Comparison of ENCODE assay signal across 7 mouse cellular contexts in genomic region chr11:69936156-69936555, GRCm38 (mm10). TPM values are rescaled to one million over a fixed set of nuclear protein-coding genes. Genes with fewer than 3 reads are reported as not detected.
A peak's percentile ranks its signal among the peaks of the same experiment; 100 is the strongest.
DNase-seq lines count a peak whose midpoint lies in the region; ATAC-seq and TF ChIP-seq lines count a peak whose summit lies in the region.

No protein-coding gene starts in this region.

- TF ChIP-seq POLR2A in lung, adult 2 months (IDR thresholded peaks at IDR 0.05; ENCODE audit: borderline replicate concordance, extremely low read depth, low read depth, low read length): no peak

- peak; percentile 39 for DNase-seq in lung, embryonic 14.5 days
- DNase-seq in lung, adult 2 months: no peak
- peak; percentile 48 for DNase-seq in kidney, adult 18-20 months
- no peak for DNase-seq in right cerebral cortex, postnatal 25 days
- DNase-seq in gastrocnemius, postnatal 10 days: no peak

- peak overlapping the region; percentile 54 for H3K4me3 ChIP-seq in lung, embryonic 14.5 days (ENCODE audit: low read depth, low read length)
- no peak overlapping the region for H3K4me3 ChIP-seq in lung, adult 2 months (replicated peaks; ENCODE audit: extremely low read depth, low read depth, low read length)
- H3K4me3 ChIP-seq in forebrain, embryonic 12.5 days (replicated peaks): peak overlapping the region; percentile 63
- H3K4me3 ChIP-seq in midbrain, embryonic 12.5 days: peak overlapping the region; percentile 58

- H3K4me1 ChIP-seq in lung, embryonic 14.5 days (ENCODE audit: insufficient read depth): peaks cover 6% of the 10 kb centered on the region; the same call in 1 of the 2 replicates
- H3K4me1 ChIP-seq in lung, adult 2 months (ENCODE audit: control insufficient read depth, insufficient read depth, low read length): peaks cover 4% of the 10 kb centered on the region
- H3K4me1 ChIP-seq in forebrain, embryonic 12.5 days: peaks cover 24% of the 10 kb centered on the region
- H3K4me1 ChIP-seq in midbrain, embryonic 12.5 days: peaks cover 21% of the 10 kb centered on the region

- no peak for ATAC-seq in lung, embryonic 14.5 days (ENCODE audit: insufficient read depth)
- ATAC-seq in forebrain, embryonic 12.5 days (ENCODE audit: low FRiP score): no peak
- no peak; the same call in 1 of the 2 replicates for ATAC-seq in midbrain, embryonic 12.5 days (ENCODE audit: low FRiP score, low read depth)

- H3K36me3 ChIP-seq in lung, embryonic 14.5 days (ENCODE audit: insufficient read depth): no peaks in the 10 kb centered on the region
- no peaks in the 10 kb centered on the region for H3K36me3 ChIP-seq in forebrain, embryonic 12.5 days (replicated peaks)
- no peaks in the 10 kb centered on the region for H3K36me3 ChIP-seq in midbrain, embryonic 12.5 days

- H3K9me3 ChIP-seq in lung, embryonic 14.5 days (ENCODE audit: low read depth, low read length): no peaks in the 10 kb centered on the region
- no peaks in the 10 kb centered on the region for H3K9me3 ChIP-seq in forebrain, embryonic 12.5 days
- no peaks in the 10 kb centered on the region for H3K9me3 ChIP-seq in midbrain, embryonic 12.5 days

- H3K4me2 ChIP-seq in lung, embryonic 14.5 days: peak overlapping the region; percentile 99
- H3K4me2 ChIP-seq in forebrain, embryonic 12.5 days: peak overlapping the region; percentile 100
- H3K4me2 ChIP-seq in midbrain, embryonic 12.5 days (replicated peaks): peak overlapping the region; percentile 100

- H3K27me3 ChIP-seq in lung, embryonic 14.5 days (ENCODE audit: insufficient read depth, low read length): peaks cover 28% of the 10 kb centered on the region
- peaks cover 41% of the 10 kb centered on the region for H3K27me3 ChIP-seq in forebrain, embryonic 12.5 days
- peaks cover 71% of the 10 kb centered on the region for H3K27me3 ChIP-seq in midbrain, embryonic 12.5 days

- 1% methylated on average over 30 of the region's 30 CpGs for WGBS in lung, embryonic 14.5 days
- WGBS in lung, adult 2 months: 2% methylated on average over 29 of the region's 30 CpGs
- 2% methylated on average over 30 of the region's 30 CpGs for WGBS in forebrain, embryonic 12.5 days
- WGBS in midbrain, embryonic 12.5 days: 2% methylated on average over 30 of the region's 30 CpGs

- H3K9ac ChIP-seq in lung, embryonic 14.5 days: peak overlapping the region; percentile 58
- H3K9ac ChIP-seq in forebrain, embryonic 12.5 days: peak overlapping the region; percentile 70
- peak overlapping the region; percentile 70 for H3K9ac ChIP-seq in midbrain, embryonic 12.5 days (replicated peaks)

- no peak overlapping the region for H3K27ac ChIP-seq in lung, embryonic 14.5 days (ENCODE audit: low read depth)
- H3K27ac ChIP-seq in forebrain, embryonic 12.5 days: no peak overlapping the region
- no peak overlapping the region for H3K27ac ChIP-seq in midbrain, embryonic 12.5 days (replicated peaks)

- TF ChIP-seq CTCF in lung, embryonic 14.5 days (IDR thresholded peaks at IDR 0.05; ENCODE audit: low read depth): no peak
- TF ChIP-seq CTCF in lung, adult 2 months (IDR thresholded peaks at IDR 0.05; ENCODE audit: insufficient read depth, low read length): no peak

RNA-seq across cellular contexts. Expression of gene Ybx2, which starts 0.6 kb away (rescaled TPM):
- polyA plus RNA-seq in lung, embryonic 14.5 days (2014; fragmentation: Nextera tagmentation; extraction: Ambion mirVana): 4.7 and 6.1 TPM in 2 replicates
- 4.6 and 6.7 TPM in 2 replicates for polyA plus RNA-seq in lung, adult 2 months (2012; rRNA removed)
- 7.4 and 8.9 TPM in 2 replicates for polyA plus RNA-seq in forebrain, embryonic 12.5 days (2016; fragmentation: Nextera tagmentation; extraction: Ambion mirVana)
- polyA plus RNA-seq in midbrain, embryonic 12.5 days (2016; fragmentation: Nextera tagmentation; extraction: Ambion mirVana): 5.0 and 5.6 TPM in 2 replicates
- total RNA-seq in gastrocnemius, postnatal 10 days (2021): 1 to 10 TPM; 2.7 to 4.1 TPM

RNA-seq across cellular contexts. Expression of gene Slc2a4, which starts 11.8 kb away (rescaled TPM):
- polyA plus RNA-seq in lung, embryonic 14.5 days (2014; fragmentation: Nextera tagmentation; extraction: Ambion mirVana): 14.9 and 19.0 TPM in 2 replicates
- polyA plus RNA-seq in lung, adult 2 months (2012; rRNA removed): 22.3 and 40.4 TPM in 2 replicates
- polyA plus RNA-seq in forebrain, embryonic 12.5 days (2016; fragmentation: Nextera tagmentation; extraction: Ambion mirVana): 13.3 and 15.3 TPM in 2 replicates
- polyA plus RNA-seq in midbrain, embryonic 12.5 days (2016; fragmentation: Nextera tagmentation; extraction: Ambion mirVana): 8.9 and 9.9 TPM in 2 replicates
- total RNA-seq in gastrocnemius, postnatal 10 days (2021): 100 to 1,000 TPM; 128 to 165 TPM

RNA-seq across cellular contexts. Expression of gene Eif5a, which starts 14.4 kb away (rescaled TPM):
- polyA plus RNA-seq in lung, embryonic 14.5 days (2014; fragmentation: Nextera tagmentation; extraction: Ambion mirVana): 1,945 and 2,006 TPM in 2 replicates
- polyA plus RNA-seq in lung, adult 2 months (2012; rRNA removed): 216 and 372 TPM in 2 replicates
- polyA plus RNA-seq in forebrain, embryonic 12.5 days (2016; fragmentation: Nextera tagmentation; extraction: Ambion mirVana): 1,678 TPM in 2 replicates
- polyA plus RNA-seq in midbrain, embryonic 12.5 days (2016; fragmentation: Nextera tagmentation; extraction: Ambion mirVana): 1,395 and 1,465 TPM in 2 replicates
- total RNA-seq in gastrocnemius, postnatal 10 days (2021): 100 to 1,000 TPM; 600 to 663 TPM

RNA-seq across cellular contexts. Expression of gene Gps2, which starts 22.5 kb away (rescaled TPM):
- polyA plus RNA-seq in lung, embryonic 14.5 days (2014; fragmentation: Nextera tagmentation; extraction: Ambion mirVana): 67.5 and 78.6 TPM in 2 replicates
- polyA plus RNA-seq in lung, adult 2 months (2012; rRNA removed): 104 and 112 TPM in 2 replicates
- 95.8 and 99.1 TPM in 2 replicates for polyA plus RNA-seq in forebrain, embryonic 12.5 days (2016; fragmentation: Nextera tagmentation; extraction: Ambion mirVana)
- 93.1 and 97.6 TPM in 2 replicates for polyA plus RNA-seq in midbrain, embryonic 12.5 days (2016; fragmentation: Nextera tagmentation; extraction: Ambion mirVana)
- total RNA-seq in gastrocnemius, postnatal 10 days (2021): 10 to 100 TPM; 29.0 to 31.3 TPM

RNA-seq across cellular contexts. Expression of gene Cldn7, which starts 28.4 kb away (rescaled TPM):
- 76.7 and 86.4 TPM in 2 replicates for polyA plus RNA-seq in lung, embryonic 14.5 days (2014; fragmentation: Nextera tagmentation; extraction: Ambion mirVana)
- polyA plus RNA-seq in lung, adult 2 months (2012; rRNA removed): 60.5 and 63.7 TPM in 2 replicates
- 5.7 and 7.0 TPM in 2 replicates for polyA plus RNA-seq in forebrain, embryonic 12.5 days (2016; fragmentation: Nextera tagmentation; extraction: Ambion mirVana)
- polyA plus RNA-seq in midbrain, embryonic 12.5 days (2016; fragmentation: Nextera tagmentation; extraction: Ambion mirVana): 2.9 and 3.7 TPM in 2 replicates
- under 1 TPM in 1 of 2 experiments, not detected in 1; 0.38 TPM for total RNA-seq in gastrocnemius, postnatal 10 days (2021)

Comparison
In these comparisons a context has a peak if more than half of its experiments do, and no peak if none do; other contexts are left out.
1. DNase-seq: peak in lung, embryonic 14.5 days (single experiment) and kidney, adult 18-20 months (single experiment); none in lung, adult 2 months (single experiment), right cerebral cortex, postnatal 25 days (single experiment) and gastrocnemius, postnatal 10 days (single experiment).
2. Peak in every context shown above with its lines, with median percentiles within 50 percentile points of each other: H3K4me2 ChIP-seq and H3K9ac ChIP-seq.